Mouse (Mus musculus): ENCODE measurements around the gene Gstp2.
A peak's percentile ranks its signal among the peaks of the same experiment; 100 is the strongest.
"Not testable (repeated sequence)": the region's sequence is repeated elsewhere in the genome, so short reads cannot be mapped to it uniquely, and the experiment has no call there.

The Gstp2 gene

DNA sequence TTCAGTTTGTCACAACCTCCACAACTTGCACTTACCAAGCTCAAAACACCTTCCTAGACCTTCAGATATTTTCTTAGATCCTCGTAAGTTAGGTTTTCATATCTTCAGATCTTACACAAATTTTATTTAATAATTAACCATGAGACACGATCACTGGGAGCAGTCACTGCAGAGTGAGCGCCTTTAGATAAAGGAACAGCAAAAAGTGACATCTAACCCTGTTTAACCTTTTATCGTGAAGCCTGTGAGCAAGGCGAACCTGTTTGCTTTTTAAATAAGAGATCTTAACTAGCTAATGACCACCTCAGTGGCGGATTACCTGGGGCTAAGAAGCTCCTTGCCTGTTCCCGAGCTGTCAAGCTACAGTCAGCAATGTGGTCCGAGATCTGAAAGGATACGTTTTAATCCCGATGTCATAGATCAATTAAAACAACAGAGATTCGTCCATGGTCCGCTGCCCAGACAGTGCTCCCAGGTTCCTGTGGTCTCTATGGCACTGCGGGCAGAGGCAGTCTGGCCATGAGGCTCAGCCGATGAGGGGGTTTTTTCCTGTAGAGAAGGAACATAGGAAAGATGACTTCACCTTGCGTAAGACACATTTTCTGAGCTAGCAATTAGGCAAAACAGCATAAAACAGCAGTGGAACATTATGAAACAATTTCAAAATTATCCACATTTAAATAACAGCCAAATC, 23.0 kb upstream of the Gstp2 start:
- DNase-seq = no peak

- DNase-seq = not testable (repeated sequence)
Observed at GRCm38 (mm10) chr19:4068242-4068641, 22.4 kb upstream of the Gstp2 start.

- DNase-seq = no peak
Observed at GRCm38 (mm10) chr19:4066877-4067276, 21.1 kb upstream of the Gstp2 start.

DNA sequence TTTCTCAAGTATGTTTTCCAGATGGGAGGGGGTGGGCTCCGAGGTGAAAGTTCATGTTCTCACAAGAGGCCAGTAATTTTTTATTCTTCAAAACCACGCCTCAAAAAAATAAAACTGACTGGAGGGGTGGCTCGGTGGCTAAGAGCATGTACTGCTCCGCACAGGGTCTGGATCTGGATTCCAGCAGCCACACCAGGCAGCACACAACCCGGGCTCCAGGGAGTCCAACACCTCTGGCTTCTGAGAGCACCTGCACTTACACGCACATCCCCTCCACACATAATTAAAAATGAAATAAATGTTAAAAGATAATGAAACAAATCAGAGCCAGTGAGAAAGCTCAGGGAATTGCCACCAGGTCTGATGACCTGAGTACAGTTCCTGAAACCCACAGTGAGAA, 20.5 kb upstream of the Gstp2 start:
- DNase-seq = no peak

DNA sequence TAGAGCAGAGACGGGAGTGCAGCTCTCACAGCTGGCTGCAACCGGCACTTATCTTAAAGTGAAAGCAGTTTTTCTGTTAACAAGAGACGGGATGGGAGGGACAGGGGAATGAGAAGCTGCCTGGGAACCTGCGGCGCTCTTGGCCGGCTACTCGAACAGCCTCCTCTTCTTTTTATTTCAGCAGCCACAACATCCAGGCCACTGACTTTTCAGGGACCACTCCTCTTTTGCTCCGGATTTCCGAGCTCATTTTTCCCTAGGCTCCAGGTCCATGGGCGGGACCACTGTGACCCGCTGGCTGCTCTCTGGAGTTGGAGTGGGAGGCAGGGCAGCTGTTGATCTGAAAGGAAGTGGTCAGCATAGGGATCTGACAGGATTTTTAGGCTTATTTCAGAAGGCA, 18.7 kb upstream of the Gstp2 start:
- DNase-seq = not testable (repeated sequence)

DNA sequence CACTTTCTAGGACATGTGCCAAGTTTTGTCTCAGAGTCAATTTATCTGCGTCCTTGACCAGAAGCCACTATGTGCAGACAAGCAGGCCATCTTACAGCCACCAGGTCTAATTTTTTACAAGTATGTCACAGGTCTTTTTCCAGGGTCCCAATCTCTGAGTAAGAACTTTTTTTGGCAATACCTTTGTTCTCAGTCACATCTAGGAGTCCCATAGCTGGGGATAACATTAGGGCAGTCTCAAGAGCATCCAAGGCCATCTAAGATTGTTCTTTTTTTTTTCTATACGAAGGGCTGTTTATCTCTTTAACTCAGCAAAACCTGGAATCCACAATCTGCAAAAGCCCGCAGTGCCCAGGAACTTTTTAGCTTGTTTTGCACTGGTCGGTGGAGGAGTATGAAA, 17.5 kb upstream of the Gstp2 start:
- not testable (repeated sequence) for DNase-seq

DNA sequence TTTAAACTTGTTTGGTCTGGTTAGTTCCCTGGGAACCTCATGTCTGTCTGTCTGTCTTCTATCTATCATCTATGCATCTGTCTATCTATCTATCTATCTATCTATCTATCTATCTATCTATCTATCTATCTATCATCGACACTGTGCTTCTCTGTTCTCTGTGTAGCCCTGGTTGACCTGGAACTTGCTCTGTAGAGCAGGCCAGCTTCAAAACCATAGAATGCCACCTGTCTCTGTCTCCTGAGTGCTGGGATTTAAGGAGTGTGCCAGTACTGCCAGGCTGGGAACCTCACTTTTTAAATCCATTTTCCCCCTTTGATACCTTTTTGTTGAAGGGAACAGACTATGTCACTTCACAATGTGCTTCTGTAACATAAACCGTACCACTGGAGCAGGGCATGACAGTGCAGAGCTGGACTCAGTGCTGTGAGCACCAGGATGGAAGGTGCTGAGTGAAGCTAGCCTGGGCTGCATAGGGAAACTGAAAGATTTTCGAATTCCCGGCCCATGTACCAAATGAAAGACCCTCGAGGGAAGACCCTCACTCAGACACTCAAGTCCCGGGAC, 15.2 kb upstream of the Gstp2 start:
- DNase-seq = no peak

GRCm38 (mm10) chr19:4060044-4060898, 14.4 kb upstream of the Gstp2 start:
- DNase-seq = not testable (repeated sequence)

- no peak for DNase-seq
Observed at GRCm38 (mm10) chr19:4059069-4059740, 13.4 kb upstream of the Gstp2 start, which contains the start of gene Gstp3. Gene Gstp3, minus strand, starts transcription at chr19:4059569.

DNA sequence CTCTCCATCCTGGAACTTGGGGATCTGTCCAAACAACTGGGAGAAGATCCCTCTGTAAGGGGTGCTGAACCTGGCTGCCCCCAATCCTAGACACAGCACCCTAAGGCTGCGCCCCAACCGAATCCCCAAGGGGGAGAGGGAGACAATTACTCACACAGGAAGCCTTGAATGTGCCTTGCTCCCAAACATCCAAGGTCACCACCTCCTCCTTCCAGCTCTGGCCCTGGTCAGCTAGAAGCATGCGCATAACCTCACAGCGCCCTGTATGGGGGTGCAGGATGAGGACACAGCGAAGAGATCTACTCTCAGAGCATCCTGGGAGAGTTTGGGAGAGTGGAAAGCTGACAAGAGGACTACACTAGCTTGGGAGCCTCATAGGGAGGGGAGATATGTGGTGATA, 12.8 kb upstream of the Gstp2 start:
- no peak for DNase-seq

DNA sequence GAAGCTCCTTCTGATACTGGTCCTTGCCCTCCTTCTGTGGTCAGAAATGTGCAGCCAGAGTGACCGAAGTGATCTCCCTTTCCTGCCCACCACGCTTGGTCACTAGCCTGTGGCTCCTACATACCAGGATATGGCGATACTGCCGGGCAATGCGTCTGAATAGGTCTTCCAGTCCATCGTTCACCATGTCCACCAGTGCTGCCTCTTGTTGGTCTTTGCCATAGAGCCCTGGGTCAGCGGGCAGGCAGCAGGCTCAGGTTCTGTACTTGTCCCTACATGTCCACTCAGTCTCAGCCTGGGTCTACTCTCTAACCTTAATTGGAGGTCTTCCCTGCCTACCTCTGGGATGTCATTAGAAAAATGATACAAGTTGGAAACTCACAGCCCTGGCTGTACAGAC, 12.1 kb upstream of the Gstp2 start:
- DNase-seq = no peak

DNA sequence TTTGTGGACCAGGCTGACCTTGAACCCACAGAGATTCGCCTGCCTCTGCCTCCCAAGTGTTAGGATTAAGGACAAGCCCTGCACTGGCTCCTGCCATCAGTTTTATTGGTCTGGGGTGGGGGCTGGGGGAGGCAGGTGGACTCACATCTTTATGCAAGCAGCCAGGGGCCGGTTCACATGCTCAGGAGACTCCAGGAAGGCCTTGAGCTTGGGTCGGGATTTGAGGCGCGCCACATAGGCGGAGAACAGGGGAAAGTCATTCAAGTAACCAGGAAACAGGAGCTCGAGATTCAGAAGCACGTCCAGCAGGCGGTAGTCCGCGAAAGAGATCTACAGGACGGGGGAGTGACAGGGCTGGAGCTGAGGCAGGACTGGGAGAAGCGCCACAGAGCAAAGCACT, 11.6 kb upstream of the Gstp2 start:
- no peak for DNase-seq

DNA sequence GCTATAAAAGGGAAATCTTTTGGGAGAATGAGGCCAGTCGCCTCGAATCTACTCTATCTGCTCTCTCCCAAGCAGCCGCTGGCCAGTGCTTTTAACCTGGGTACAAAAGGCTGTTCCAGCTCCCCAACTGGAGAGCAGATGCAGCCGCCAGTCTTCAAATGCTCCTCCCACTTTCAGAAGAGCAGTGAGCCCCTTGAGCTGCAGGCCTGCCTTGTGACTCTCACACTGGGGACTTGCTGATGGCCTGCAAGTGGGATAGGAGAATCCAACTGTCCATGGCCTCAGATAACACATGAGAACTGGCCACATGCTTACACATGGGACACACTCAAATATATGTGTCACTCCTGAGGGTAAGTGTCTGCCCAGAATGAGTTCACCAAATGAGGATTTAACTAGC, 10.9 kb upstream of the Gstp2 start:
- DNase-seq = no peak

- DNase-seq = no peak
Observed at GRCm38 (mm10) chr19:4055947-4056693, 10.3 kb upstream of the Gstp2 start.

GRCm38 (mm10) chr19:4055216-4055946, 9.6 kb upstream of the Gstp2 start:
- DNase-seq = no peak

DNA sequence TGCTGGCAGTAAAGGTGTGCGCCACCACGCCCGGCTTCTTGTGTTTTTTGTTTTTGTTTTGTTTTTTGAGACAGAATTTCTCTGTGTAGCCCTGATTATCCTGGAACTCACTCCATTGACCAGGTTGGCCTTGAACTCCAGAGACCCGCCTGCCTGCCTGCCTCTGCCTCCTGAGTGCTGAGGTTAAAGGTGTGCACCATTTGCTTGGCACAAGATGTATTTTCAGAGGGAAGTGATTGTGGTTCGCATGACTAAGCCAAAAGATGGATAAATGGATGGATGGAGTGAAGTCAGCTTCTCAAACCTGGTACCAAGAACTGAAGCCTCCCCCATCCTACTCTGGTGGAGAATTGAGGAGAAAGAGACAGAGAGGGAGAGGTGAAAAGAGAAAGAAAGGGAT, 8.8 kb upstream of the Gstp2 start:
- no peak for DNase-seq

DNA sequence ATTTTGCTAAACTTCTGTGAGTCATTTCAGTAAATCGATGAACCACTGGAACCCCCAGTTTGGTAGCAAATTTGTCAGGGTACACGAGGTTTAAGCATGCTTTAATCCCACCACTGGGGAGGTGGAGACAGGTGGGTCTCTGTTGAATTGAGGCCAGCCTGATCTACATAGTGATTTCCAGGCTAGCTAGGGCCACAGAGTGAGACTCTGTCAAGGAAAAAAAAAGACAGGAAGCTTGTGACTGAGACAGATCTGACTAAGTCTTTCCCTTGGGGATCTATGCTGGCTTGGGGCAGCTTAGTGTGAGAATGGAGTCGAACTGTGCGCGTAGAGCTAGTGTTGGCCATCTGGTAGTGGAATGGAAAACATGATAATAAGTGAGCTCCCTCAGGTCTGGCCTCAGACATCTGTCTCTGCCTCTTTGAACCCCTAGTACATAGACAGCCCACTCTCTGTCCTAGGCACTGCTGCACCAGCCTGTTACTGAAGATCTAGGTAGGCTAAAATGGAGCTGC, 6.8 kb upstream of the Gstp2 start:
- no peak for DNase-seq

- no peak for DNase-seq
Observed at GRCm38 (mm10) chr19:4051741-4052515, 6.1 kb upstream of the Gstp2 start.

- DNase-seq = no peak
Observed at GRCm38 (mm10) chr19:4051016-4051415, 5.2 kb upstream of the Gstp2 start.

DNA sequence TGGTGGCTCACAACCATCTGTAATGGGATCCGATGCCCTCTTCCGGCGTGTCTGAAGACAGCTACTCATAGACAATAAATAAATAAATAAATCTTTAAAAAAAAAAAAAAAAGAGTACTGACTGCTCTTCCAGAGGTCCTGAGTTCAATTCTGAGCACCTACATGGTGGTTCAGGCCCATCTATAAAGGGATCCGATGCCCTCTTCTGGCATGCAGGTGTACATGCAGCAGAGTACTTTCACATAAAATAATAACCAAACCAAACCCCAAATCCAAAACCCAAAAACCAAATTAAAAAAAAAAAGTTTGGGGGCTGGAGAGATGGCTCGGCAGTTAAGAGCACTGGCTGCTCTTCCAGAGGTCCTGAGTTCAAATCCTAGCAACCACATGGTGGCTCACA, 3.2 kb upstream of the Gstp2 start:
- not testable (repeated sequence) for DNase-seq

- DNase-seq = peak; percentile 41
Observed at GRCm38 (mm10) chr19:4047859-4048258, 2.0 kb upstream of the Gstp2 start.

All from layer of hippocampus, adult 9-11 months (tissue).